Mouse (Mus musculus) gastrocnemius, postnatal 4 days (tissue): ENCODE results near the gene Chmp5. TPM values are rescaled to one million over a fixed set of nuclear protein-coding genes. Genes with fewer than 3 reads are reported as not detected.

ENCODE experiments used
- DNase-seq, 2 experiments: peaks; one replicate each; pipeline ENCODE4 v3.0.0; 2021 to 2022; ENCODE audit warnings: low spot score in 2 of 2, mixed read lengths in 2 of 2
- total RNA-seq, 2 experiments: library from RNA; stranded (reverse); gene quantifications; 2 replicates each; pipeline ENCODE4 v1.2.3; 2021

Chmp5 gene
- total RNA-seq, 2 experiments from 2014 or later: 40.9 to 43.3 TPM

DNA sequence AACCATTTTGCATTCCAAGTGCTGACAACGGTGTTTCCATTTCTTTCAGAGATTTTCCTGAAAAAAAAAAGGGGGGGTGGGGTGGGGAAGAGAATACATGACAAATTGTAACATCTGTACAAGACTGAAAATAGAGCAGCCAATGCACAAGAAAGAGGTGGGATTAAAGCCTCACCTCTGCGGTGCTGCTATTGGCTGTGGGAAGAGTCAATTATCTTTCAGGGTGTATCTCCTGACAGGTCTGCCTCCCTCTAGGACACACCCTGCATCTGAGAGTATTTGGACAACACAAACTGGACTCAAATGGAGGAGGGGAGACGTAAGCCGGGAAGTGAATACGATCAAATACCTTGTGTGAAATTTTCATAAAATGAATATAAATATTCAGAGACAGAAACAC is 4.6 kb upstream of the Chmp5 start:
- no peak for DNase-seq

- no peak for DNase-seq
Measured at GRCm38 (mm10) chr4:40946516-40947121, 1.6 kb upstream of the Chmp5 start.

DNA sequence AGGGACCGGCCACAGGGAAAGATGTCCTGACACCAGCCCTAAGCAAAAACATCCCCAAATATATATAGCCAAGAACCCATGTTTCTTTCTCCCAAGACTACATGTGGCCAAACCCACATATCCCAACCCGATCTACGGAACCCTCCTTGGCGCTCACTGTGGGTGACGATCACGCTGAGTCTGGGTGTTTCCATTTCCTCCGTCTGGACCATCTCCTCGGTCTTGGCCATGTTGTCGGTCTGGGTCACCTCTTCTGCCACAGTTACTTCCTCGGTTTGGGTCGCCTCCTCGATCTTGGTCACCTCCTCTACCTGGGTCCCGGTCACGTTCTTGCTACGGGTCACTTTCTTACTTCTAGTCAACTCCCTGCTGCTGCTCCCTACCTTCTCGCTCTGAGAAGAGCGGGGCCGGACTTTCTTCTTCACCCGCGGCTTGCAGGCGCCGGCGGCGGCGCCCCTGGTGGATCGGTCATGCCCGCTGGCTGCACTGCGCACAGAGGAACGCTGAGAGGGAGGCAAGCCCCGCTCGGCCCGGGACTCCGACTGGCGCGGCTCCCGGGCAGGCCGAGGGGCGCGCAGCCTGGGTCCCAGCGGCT is 545 bp upstream of the Chmp5 start:
- DNase-seq: no peak

DNA sequence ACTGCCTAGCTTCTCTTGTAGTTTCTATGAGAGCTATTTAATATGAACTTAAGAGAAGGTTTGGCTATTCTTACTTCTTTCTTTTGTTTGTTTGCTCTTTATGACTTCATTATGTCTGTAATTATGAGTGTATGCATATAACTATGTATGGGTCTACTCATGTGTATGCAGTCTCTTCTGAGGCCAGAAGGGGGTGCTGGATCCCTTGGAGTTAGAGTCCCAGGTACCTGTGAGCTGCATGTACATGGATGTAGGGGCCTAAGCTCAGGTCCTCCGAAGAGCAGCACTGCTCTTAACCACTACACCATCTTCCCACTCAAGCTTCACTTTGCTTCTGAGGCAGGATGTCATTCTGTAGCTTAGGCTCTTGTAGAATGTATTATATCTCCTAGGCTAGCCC is 5.3 kb downstream of the Chmp5 start:
- DNase-seq: no peak

DNA sequence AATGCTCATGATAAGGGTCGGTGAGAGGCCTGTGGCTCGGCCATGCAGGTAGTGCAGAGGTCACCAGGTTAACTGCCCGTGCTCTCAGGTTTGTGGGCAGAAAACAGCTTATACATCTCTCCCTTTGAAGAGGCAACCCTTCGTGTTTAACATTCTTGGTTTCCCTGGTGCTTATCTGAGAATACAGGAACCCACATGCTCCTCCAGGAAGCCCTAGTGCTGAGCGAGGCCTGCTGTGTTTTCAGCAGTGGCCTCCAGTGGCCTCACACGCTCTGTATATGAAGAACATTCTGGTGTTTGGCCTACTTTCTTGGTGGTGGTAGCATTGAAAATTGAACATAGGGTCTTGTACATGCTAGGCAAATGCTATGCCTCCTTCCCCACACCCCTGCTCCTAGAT is 7.7 kb downstream of the Chmp5 start:
- DNase-seq: no peak

DNA sequence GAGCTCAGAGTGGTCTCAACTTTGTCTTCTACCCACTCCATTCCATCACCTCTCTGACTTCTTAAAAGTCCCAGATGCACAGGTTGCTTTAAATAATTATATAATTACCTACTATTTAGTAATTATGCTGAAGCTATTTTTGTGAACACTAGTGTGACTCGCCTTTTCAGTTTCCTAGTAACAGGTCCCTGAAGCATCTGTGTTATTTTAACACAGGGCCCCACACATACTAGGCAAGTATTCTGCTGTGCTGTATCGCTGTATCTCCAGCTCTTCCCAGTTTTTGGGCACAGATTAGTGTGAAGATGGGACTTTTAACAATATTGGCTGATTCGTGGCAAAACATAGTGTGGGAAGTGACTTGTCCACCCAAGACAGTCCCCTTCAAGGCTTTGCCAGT is 15.3 kb downstream of the Chmp5 start:
- no peak for DNase-seq

DNA sequence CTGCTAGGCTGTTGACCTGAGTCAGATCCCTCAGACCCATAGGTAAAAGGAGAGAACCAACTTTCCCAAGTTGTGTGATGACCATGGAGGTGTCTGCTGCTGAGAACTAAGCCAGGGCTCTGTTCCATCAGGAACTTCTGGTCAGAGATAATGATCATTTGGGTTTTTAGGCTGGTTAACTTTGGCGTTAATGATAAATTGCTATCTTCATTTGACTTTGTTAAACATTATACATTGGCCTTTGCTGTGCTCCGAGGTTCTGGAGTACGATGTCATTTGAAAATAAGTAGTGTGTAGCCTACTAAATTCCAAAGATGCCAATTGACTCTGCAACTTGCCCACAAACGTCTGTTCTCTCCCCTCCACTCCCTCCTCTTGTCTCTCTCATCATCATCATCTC is 21.0 kb downstream of the Chmp5 start:
- DNase-seq: no peak

GRCm38 (mm10) chr4:40969781-40970591 is 21.8 kb downstream of the Chmp5 start:
- no peak for DNase-seq

GRCm38 (mm10) chr4:40970592-40970841 is 22.3 kb downstream of the Chmp5 start:
- DNase-seq: no peak

DNA sequence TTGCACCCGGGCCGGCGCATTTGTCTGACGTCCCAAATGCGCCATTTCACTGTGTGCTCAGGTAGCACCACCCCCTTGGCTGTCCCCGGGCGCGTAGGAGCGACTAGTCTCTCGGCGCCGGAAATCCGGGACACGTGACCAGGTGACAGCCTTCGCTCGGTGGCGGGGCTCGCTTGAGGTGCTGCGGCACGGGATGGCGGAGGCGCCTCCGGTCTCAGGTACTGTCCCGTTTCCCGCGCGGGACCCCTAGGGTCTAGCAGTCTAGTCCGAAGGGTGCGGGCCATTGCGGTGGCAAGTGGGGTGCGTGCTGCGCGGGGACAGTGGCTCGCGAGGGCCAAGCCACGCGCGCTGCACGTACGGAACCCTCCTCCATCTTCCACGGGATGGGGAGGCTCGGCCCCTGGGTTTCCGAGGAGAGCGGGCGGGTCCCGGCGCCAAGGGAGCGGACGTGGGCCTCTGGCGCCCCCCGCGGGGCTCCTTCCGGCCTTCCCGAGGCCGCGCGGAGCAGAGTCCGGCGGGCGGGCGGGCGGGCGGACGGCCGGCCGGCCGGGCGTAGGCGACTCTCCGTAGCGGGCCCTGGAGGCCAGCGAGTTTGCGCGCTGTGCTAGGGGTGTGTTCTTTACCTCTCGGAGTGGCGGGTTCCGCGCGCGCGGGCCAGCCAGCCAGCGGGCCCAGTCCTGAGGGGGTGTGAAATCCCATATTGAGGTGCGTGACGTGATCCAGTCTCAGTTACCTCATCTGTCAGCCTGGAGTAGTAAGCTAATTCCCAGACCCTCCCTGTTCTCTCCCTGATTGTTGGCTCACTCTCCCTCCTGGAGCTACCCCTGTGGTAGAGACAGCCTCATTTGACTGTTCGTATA is 22.9 kb downstream of the Chmp5 start, which contains the start of gene Nfx1:
Gene Nfx1 (plus strand): TSS at position 65 of the 860 bp plus-strand sequence.
- peak; percentile 86 to 96 for DNase-seq

DNA sequence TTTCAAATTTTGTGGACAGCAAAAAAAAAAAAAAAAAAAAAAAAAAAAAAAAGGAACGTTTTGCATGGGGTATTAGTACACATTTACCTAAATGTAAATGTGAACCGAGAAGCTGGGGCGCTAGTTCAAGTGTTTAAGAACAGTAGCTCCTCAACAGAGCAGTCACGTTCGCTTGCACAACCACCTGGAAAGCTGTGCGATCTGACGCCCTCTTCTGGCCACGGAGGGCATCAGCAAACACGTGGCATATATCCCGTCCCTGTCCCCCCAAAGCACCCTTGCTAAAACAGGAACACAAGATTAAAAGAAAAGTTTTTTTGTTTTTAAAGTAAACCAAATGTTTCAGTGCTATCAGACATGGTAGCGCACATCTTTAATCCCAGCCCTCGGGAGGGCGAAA is 23.5 kb downstream of the Chmp5 start:
- DNase-seq: peak in 1 of 2 experiments; percentile 33

DNA sequence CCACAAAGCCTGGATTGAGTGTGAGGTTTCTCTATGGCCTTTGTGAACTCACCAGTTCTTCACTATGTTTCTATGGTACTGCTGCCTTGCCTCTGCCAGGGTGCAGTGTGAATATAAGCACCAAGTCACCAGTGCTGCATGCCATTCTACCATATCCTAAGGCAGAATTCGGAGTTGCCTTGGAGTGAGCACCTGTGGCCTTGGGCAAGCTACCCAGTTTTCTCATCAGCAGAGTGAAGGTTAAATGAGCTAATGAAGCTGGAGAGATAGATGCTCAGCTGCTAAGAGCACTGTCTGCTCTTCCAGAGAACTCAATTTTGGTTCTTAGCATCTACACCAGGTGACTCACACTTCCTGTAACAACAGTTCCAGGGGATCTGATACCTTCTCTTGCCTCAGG is 25.8 kb downstream of the Chmp5 start:
- no peak for DNase-seq

DNA sequence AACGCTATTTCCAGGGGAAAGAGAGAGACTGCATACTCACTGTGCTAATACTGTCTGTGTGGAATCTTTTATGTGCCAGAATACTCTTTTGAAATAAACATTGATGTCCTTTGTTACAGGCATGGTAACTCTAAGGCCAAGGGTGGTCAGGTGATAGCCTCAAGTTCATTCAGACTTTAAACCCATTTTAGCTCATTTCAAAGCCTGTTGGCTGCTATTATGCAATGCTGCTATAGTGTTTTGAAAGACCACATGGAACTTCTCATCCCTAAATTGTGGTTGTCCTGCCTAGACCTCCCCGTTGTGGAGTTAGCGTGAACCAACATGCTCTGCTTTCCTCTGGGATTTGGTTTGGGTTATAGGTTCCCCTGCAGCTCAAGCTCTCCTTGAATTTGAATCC is 27.5 kb downstream of the Chmp5 start:
- DNase-seq: no peak

DNA sequence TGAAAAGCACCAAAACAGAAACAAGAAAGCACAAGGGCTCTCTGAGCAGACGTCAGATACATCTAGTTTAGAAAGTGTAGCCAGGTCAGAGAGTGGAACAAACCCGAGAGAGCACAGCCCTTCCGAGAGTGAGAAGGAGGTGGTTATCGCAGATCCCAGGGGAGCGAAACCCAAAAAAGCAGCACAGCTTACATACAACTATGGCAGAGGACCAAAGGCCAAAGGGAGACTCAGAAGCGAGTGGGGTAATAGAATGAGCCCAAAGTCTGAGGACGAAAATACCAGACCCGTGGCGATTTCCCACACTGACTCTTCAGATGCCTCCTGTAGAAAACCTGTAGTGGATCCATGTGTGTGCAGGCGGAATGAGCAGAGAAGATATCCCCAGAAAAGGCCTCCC is 28.4 kb downstream of the Chmp5 start:
- DNase-seq: no peak

DNA sequence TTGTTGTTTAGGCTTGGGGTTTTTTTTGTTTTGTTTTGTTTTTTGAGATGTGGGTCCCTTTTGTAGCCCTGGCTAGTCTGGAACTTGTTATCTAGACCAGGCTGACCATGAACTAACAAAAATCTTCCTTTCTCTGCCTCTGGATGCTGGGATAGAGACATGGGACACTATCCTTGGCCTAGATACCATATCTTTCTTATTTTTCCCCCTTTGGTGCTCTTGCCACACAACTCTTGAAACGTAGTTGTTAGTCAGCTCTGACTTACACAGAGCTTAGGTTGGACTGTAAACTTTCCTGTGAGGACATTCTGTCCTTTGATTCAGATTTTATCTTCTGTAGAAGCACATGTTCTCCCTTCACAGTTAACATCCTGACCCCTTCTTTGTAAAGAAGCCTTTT is 31.2 kb downstream of the Chmp5 start:
- DNase-seq: no peak

- DNase-seq: no peak
Measured at GRCm38 (mm10) chr4:40982486-40982885, 34.3 kb downstream of the Chmp5 start.

- DNase-seq: peak in 1 of 2 experiments; percentile 15
Measured at GRCm38 (mm10) chr4:40983686-40984085, 35.5 kb downstream of the Chmp5 start.

DNA sequence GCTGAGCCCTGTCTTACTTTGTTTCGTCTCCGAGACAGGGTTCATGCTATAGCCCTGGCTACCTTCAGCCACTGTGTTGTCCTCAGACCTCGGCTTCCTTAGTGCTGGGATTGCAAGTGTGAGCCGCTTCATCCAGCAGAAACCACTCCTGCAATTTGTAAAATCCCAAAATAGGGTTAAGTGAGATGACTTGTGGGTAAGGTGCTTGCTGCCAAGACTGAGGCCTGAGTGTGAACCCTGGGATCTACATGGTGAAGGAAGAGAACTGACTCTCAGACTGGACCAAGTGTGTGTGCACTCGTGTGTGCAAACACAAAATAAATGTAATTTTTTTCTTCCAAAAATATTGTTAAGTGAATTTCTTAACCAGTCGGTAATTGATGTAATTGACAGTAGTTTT is 41.4 kb downstream of the Chmp5 start:
- DNase-seq: no peak

DNA sequence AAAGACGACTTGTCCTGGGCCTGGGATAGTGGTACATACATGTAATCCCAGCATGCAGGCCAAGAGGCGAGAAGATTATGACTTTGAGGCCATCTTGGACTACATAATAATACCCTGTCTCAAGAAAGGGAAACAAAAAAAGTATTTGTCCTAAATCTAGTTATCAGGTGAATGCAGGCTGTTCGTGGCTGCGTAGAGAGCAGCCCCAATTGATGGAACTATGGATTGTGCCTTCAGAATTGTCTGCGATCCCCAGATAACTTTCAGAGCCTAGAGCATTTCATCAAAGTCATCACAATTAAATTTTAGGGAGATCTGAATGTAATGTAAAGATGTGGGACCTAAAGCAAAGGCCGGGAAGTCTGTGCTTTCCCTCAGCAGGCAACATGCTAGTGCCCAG is 48.1 kb downstream of the Chmp5 start:
- no peak for DNase-seq

- DNase-seq: no peak
Measured at GRCm38 (mm10) chr4:40997916-40998315, 49.7 kb downstream of the Chmp5 start.

DNA sequence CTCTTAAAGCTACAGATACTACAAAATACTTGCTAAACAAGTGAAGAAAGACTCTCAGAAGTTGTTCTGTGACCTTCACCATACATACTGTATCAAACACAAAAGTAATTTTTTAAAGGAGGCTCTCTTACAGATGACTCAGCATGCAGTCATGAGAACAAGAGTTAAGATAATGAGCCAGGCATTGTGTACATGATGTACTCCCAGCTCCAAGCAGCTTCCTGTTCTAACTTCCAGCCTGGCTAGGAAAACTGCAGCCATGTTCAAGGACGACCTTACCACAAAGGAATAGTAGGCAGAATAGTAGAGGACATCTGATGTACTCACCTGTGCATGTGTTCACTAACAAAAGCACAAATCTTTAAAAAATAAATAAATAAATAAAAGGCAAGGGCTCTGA is 52.1 kb downstream of the Chmp5 start:
- no peak for DNase-seq
